Mouse (Mus musculus) liver, postnatal 0 days (tissue): ENCODE measurements at regions not wholly inside any gene's neighbourhood (a gene's known extent, or its start where the extent isn't known, plus 50 kb on each side); places are given as distances from the start of the nearest gene placed in this dataset.
"Not testable (repeated sequence)": the region's sequence is repeated elsewhere in the genome, so short reads cannot be mapped to it uniquely, and the experiment has no call there.

Experiments
- ATAC-seq: fragments of 200-750 bp; cut with Nextera tagmentation; 2 replicates; pipeline ENCODE4 v1.8.0; 2017; ENCODE audit warnings: mild to moderate bottlenecking, moderate library complexity
- DNase-seq: peaks from one replicate; pipeline ENCODE4 v3.0.0-alpha.2; 2016
- H3K27ac ChIP-seq: fragments of 300-500 bp; sonication (generic); 2 replicates; pipeline ENCODE4 v1.5.1; 2014; ENCODE audit warnings: antibody characterized with exemption, moderate library complexity, mild to moderate bottlenecking, low read depth
- H3K27me3 ChIP-seq: fragments of 300-500 bp; sonication (generic); 2 replicates; pipeline ENCODE4 v1.6.1; 2014; ENCODE audit warnings: low read length, control low read depth, mixed read lengths; ENCODE audit not compliant: insufficient read depth
- H3K36me3 ChIP-seq: fragments of 300-500 bp; sonication (generic); replicated peaks from 2 replicates; pipeline ENCODE4 v1.6.1; 2014; ENCODE audit warnings: mild to moderate bottlenecking, control low read depth, low read length, moderate library complexity, mixed read lengths; ENCODE audit not compliant: insufficient read depth
- H3K4me1 ChIP-seq: fragments of 300-500 bp; sonication (generic); 2 replicates; pipeline ENCODE4 v1.6.1; 2014; ENCODE audit warnings: antibody characterized with exemption, mild to moderate bottlenecking, control low read depth; ENCODE audit not compliant: insufficient read depth
- H3K4me2 ChIP-seq: fragments of 300-500 bp; sonication (generic); 2 replicates; pipeline ENCODE4 v1.6.1; 2014; ENCODE audit warnings: low read depth, mild to moderate bottlenecking, low read length, moderate library complexity, mixed read lengths
- H3K4me3 ChIP-seq: fragments of 300-500 bp; sonication (generic); 2 replicates; pipeline ENCODE4 v1.5.1; 2014; ENCODE audit warnings: low read depth, low read length
- H3K9ac ChIP-seq: fragments of 300-500 bp; sonication (generic); replicated peaks from 2 replicates; pipeline ENCODE4 v1.6.1; 2014; ENCODE audit warnings: mild to moderate bottlenecking, moderate library complexity
- H3K9me3 ChIP-seq: fragments of 300-500 bp; sonication (generic); 2 replicates; pipeline ENCODE4 v1.6.1; 2016; ENCODE audit warnings: mild to moderate bottlenecking, control low read depth, low read length, mixed read lengths
- CTCF ChIP-seq: sonication (generic); IDR thresholded peaks from 2 replicates; pipeline ENCODE4 v1.5.1; 2016; ENCODE audit warnings: antibody characterized with exemption, low read depth
- EP300 ChIP-seq: IDR thresholded peaks from 2 replicates; pipeline ENCODE4 v1.6.1; 2016; ENCODE audit warnings: antibody characterized with exemption, low read depth, mild to moderate bottlenecking
- WGBS: fragments of 180-500 bp; shearing (Covaris S2); extraction: QIAGEN DNeasy Blood & Tissue Kit; methylation state at CpG from one replicate; pipeline ENCODE4 v1.1.7; 2014; ENCODE audit not compliant: insufficient replicate concordance; 5-methylcytosine and 5-hydroxymethylcytosine counted together

- H3K4me1 ChIP-seq: no peaks in the 10 kb centered on the region
- no peak overlapping the region for H3K4me2 ChIP-seq
- no peaks in the 10 kb centered on the region for H3K27me3 ChIP-seq
- no peak overlapping the region for H3K9ac ChIP-seq
- DNase-seq (no peak), ATAC-seq (no peak)
- 65% methylated on average over 1 of the region's 1 CpGs for WGBS
- H3K27ac ChIP-seq: no peak overlapping the region
- no peak for TF ChIP-seq CTCF
- TF ChIP-seq EP300: no peak
- no peaks in the 10 kb centered on the region for H3K9me3 ChIP-seq
- H3K4me3 ChIP-seq: no peak overlapping the region
- no peaks in the 10 kb centered on the region for H3K36me3 ChIP-seq
Observed at GRCm38 (mm10) chrX:68486585-68486984, 191.8 kb upstream of the Fmr1 start.

DNA sequence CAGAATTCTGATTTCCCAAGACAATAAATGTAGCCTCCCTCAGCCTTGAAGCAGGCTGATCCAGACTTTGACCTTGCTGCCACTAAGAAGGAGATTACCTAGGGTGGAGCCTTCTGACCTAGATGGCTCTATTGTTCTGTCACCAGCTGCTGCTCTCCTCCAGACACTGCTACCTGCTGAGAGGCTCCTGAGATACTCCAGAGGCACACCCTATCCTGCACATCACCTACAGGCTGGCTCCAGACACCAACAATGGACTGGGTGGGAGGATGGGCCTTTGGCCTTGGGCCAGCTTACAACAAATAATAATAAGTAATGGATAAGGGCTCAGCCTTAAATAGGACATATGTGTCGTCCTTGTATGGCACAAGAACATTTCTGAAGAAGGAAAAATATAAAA is 186.3 kb upstream of the Fmr1 start:
- not testable (repeated sequence) for H3K4me2 ChIP-seq, H3K27me3 ChIP-seq, ATAC-seq, DNase-seq, H3K4me3 ChIP-seq, H3K9me3 ChIP-seq, H3K27ac ChIP-seq, H3K36me3 ChIP-seq, H3K4me1 ChIP-seq, H3K9ac ChIP-seq
- WGBS: 40% methylated on average over 1 of the region's 1 CpGs

GRCm38 (mm10) chrX:68494398-68495143 is 183.8 kb upstream of the Fmr1 start:
- Histone ChIP-seq H3K36me3 (no peaks in the 10 kb centered on the region), H3K9ac (no peak overlapping the region), H3K27ac (no peak overlapping the region), H3K4me3 (no peak overlapping the region), H3K4me2 (no peak overlapping the region), H3K4me1 (no peaks in the 10 kb centered on the region), H3K27me3 (no peaks in the 10 kb centered on the region), H3K9me3 (no peaks in the 10 kb centered on the region)
- DNase-seq: no peak
- ATAC-seq: no peak
- TF ChIP-seq CTCF: no peak
- no peak for TF ChIP-seq EP300
- 40% methylated on average over 2 of the region's 2 CpGs for WGBS

DNA sequence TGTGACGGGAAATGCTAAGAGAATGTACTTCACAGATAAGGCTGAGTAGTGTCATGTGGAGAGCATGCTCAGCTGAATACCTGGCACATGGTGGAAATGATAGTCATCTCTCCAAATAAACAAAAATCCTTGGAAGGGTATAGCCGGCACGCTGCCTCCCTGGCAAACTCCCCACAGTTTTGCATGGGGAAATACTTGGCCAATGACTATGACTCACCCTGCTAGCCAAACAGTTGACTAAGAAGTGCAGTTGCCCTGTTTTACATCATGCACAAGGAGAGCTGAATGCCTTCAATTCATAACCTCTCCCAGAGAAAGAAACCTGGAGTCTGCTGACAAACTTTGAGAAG is 183.2 kb upstream of the Fmr1 start:
- DNase-seq (no peak), ATAC-seq (no peak)
- no peaks in the 10 kb centered on the region for H3K27me3 ChIP-seq
- WGBS: 18% methylated on average over 3 of the region's 3 CpGs
- no peak overlapping the region for H3K27ac ChIP-seq
- H3K9me3 ChIP-seq: no peaks in the 10 kb centered on the region
- TF ChIP-seq EP300 (no peak), CTCF (no peak)
- H3K36me3 ChIP-seq: no peaks in the 10 kb centered on the region
- no peak overlapping the region for H3K4me2 ChIP-seq
- no peaks in the 10 kb centered on the region for H3K4me1 ChIP-seq
- no peak overlapping the region for H3K4me3 ChIP-seq
- no peak overlapping the region for H3K9ac ChIP-seq

DNA sequence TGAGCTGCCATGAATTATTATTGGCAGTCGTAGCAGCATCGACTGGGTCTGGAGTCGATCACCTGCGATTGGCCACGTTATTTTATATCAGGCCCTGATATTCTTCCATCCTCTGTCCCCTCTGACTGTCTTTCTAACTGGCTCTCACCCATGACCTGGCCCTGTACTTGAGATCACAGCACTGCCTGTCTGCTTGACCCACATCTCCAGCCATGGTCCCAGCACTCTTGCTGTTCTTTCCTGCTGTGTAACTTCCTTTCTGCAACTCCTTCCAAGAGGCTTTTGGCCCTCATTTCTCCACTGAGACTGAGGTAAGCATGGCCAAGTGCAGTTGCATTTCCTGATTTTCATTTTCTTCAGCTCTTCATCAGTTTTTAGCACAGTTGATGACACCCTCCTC is 182.6 kb upstream of the Fmr1 start:
- ATAC-seq: no peak
- Histone ChIP-seq H3K27ac (no peak overlapping the region), H3K4me1 (no peaks in the 10 kb centered on the region), H3K27me3 (no peaks in the 10 kb centered on the region), H3K9ac (no peak overlapping the region), H3K4me3 (no peak overlapping the region), H3K9me3 (no peaks in the 10 kb centered on the region), H3K36me3 (no peaks in the 10 kb centered on the region), H3K4me2 (no peak overlapping the region)
- 78% methylated on average over 5 of the region's 5 CpGs for WGBS
- no peak for DNase-seq
- no peak for TF ChIP-seq CTCF
- no peak for TF ChIP-seq EP300

DNA sequence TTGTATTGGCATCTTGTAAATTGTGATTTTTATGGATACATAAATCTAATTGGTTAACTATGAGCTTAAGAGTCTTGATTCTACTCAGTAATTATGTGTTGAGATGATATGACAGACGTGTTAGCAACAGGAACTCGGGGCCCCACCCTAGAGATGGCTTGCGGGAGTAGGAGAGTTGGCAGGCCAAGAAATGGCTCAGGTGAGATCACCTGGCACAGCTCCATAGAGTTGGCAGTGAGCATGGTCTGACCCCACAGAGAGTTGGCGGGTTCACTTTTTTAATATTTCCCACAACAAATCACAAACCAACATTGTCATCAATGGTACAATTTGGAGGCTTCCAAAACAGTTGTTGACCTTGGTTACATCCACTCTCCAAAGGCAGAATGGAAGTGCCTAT is 180.5 kb upstream of the Fmr1 start:
- no peak overlapping the region for H3K4me2 ChIP-seq
- H3K27ac ChIP-seq: no peak overlapping the region
- no peaks in the 10 kb centered on the region for H3K27me3 ChIP-seq
- no peaks in the 10 kb centered on the region for H3K9me3 ChIP-seq
- DNase-seq (no peak), ATAC-seq (no peak)
- WGBS: 64% methylated on average over 4 of the region's 4 CpGs
- H3K4me1 ChIP-seq: no peaks in the 10 kb centered on the region
- H3K4me3 ChIP-seq: no peak overlapping the region
- no peaks in the 10 kb centered on the region for H3K36me3 ChIP-seq
- no peak for TF ChIP-seq EP300
- TF ChIP-seq CTCF: no peak
- no peak overlapping the region for H3K9ac ChIP-seq

- no peaks in the 10 kb centered on the region for H3K27me3 ChIP-seq
- no peak for ATAC-seq
- H3K9ac ChIP-seq: no peak overlapping the region
Observed at GRCm38 (mm10) chrX:68502938-68503337, 175.4 kb upstream of the Fmr1 start.

More at GRCm38 (mm10) chrX:68502938-68503337, 175.4 kb upstream of the Fmr1 start:
- Histone ChIP-seq H3K4me3 (no peak overlapping the region), H3K27ac (no peak overlapping the region), H3K4me1 (no peaks in the 10 kb centered on the region), H3K36me3 (no peaks in the 10 kb centered on the region), H3K9me3 (no peaks in the 10 kb centered on the region), H3K4me2 (no peak overlapping the region)
- TF ChIP-seq EP300 (no peak), CTCF (no peak)
- WGBS: 58% methylated on average over 1 of the region's 1 CpGs
- DNase-seq: no peak
